Mouse (Mus musculus) forebrain, embryonic 16.5 days (tissue): ENCODE data around the gene Ptch2. TPM values are rescaled to one million over a fixed set of nuclear protein-coding genes. Genes with fewer than 3 reads are reported as not detected.

ENCODE experiments used
- ATAC-seq: fragments of 200-750 bp; cut with Nextera tagmentation; 2 replicates; pipeline ENCODE4 v1.8.0; 2017; ENCODE audit warnings: mild to moderate bottlenecking, moderate library complexity
- H3K27ac ChIP-seq: fragments of 300-500 bp; sonication (generic); 2 replicates; pipeline ENCODE4 v1.5.1; 2014; ENCODE audit warnings: low read length, control low read depth
- H3K27me3 ChIP-seq: fragments of 300-500 bp; sonication (generic); replicated peaks from 2 replicates; pipeline ENCODE4 v1.6.1; 2014; ENCODE audit warnings: low read length; ENCODE audit not compliant: control insufficient read depth, insufficient read depth
- H3K36me3 ChIP-seq: fragments of 300-500 bp; sonication (generic); 2 replicates; pipeline ENCODE4 v1.6.1; 2014; ENCODE audit not compliant: control insufficient read depth, insufficient read depth
- H3K4me1 ChIP-seq: fragments of 300-500 bp; sonication (generic); replicated peaks from 2 replicates; pipeline ENCODE4 v1.6.1; 2014; ENCODE audit warnings: low read length; ENCODE audit not compliant: control insufficient read depth, insufficient read depth
- H3K4me2 ChIP-seq: fragments of 300-500 bp; sonication (generic); 2 replicates; pipeline ENCODE4 v1.6.1; 2014; ENCODE audit warnings: mild to moderate bottlenecking, low read length, control low read depth
- H3K4me3 ChIP-seq: fragments of 300-500 bp; sonication (generic); replicated peaks from 2 replicates; pipeline ENCODE4 v1.5.1; 2014; ENCODE audit warnings: mild to moderate bottlenecking, low read length, control low read depth
- H3K9ac ChIP-seq: fragments of 300-500 bp; sonication (generic); replicated peaks from 2 replicates; pipeline ENCODE4 v1.6.1; 2014; ENCODE audit warnings: low read depth, low read length, control low read depth
- H3K9me3 ChIP-seq: fragments of 300-500 bp; sonication (generic); 2 replicates; pipeline ENCODE4 v1.6.1; 2016; ENCODE audit warnings: low read length; ENCODE audit not compliant: control insufficient read depth
- WGBS: fragments of 180-500 bp; shearing (Covaris S2); extraction: QIAGEN DNeasy Blood & Tissue Kit; methylation state at CpG from one replicate; pipeline ENCODE4 v1.1.7; 2014; 5-methylcytosine and 5-hydroxymethylcytosine counted together
- polyA plus RNA-seq: library from polyadenylated mRNA; unstranded; fragments of >200 nt; fragmentation: Nextera tagmentation; extraction: Ambion mirVana; gene quantifications from 2 replicates; pipeline ENCODE4 v1.2.1, GENCODE M21; 2015

Ptch2 gene
- polyA plus RNA-seq, 1 experiment from 2014 or later = 5.5 TPM

GRCm38 (mm10) chr4:117145248-117145647, 49.4 kb downstream of the Ptch2 start:
- H3K4me3 ChIP-seq = no peak overlapping the region
- no peaks in the 10 kb centered on the region for H3K27me3 ChIP-seq
- H3K9me3 ChIP-seq = no peaks in the 10 kb centered on the region
- H3K4me1 ChIP-seq = no peaks in the 10 kb centered on the region
- H3K27ac ChIP-seq = no peak overlapping the region
- H3K4me2 ChIP-seq = no peak overlapping the region
- no peak for ATAC-seq
- no peak overlapping the region for H3K9ac ChIP-seq
- peaks cover under 1% of the 10 kb centered on the region for H3K36me3 ChIP-seq
- WGBS = 95% methylated on average over 13 of the region's 13 CpGs

- ATAC-seq = no peak
- no peak overlapping the region for H3K9ac ChIP-seq
- H3K27me3 ChIP-seq = no peaks in the 10 kb centered on the region
- no peaks in the 10 kb centered on the region for H3K4me1 ChIP-seq
- H3K36me3 ChIP-seq = peaks cover 10% of the 10 kb centered on the region
- no peak overlapping the region for H3K4me2 ChIP-seq
- no peak overlapping the region for H3K4me3 ChIP-seq
- H3K9me3 ChIP-seq = no peaks in the 10 kb centered on the region
- no peak overlapping the region for H3K27ac ChIP-seq
- WGBS = 27% methylated on average over 15 of the region's 15 CpGs
These were observed 50.3 kb downstream of the Ptch2 start for GRCm38 (mm10) chr4:117146176-117146575.

DNA sequence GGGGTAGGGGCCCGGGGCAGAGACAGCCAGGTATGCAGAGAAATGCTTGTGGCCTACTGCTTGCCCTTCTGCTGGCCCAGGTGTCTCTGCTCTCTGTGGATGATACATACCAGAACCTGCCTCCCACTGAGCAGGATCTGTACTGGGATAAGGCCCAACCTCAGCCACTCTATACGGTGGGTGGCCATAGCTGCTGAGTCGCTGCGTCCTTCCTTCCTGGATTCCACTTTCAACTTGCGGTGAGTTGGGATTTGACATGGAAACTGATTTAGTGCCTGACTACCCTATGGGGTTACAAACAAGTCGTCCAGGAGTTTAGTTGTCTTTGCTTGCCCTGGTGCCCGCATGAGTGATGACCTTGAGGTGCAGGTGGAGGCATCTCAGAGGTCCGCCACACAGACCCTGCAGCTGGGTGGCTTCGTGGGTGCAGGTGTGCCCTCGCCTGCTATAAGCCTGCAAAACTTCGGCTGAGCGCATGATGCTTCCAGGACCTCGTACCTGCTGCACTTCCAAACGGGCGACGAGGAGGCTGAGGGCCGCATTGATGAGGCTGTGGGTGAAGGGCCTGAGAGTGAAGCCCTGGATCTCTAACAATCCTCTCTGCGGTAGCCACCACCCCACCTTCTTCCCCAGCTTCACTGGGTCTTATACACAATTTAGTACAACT, 52.3 kb downstream of the Ptch2 start:
- Histone ChIP-seq H3K9ac (no peak overlapping the region), H3K4me1 (no peaks in the 10 kb centered on the region), H3K4me2 (no peak overlapping the region), H3K9me3 (no peaks in the 10 kb centered on the region), H3K4me3 (no peak overlapping the region), H3K27ac (no peak overlapping the region), H3K27me3 (no peaks in the 10 kb centered on the region), H3K36me3 (peaks cover 26% of the 10 kb centered on the region)
- ATAC-seq = no peak; the same call in 1 of the 2 replicates
- WGBS = 87% methylated on average over 18 of the region's 18 CpGs

DNA sequence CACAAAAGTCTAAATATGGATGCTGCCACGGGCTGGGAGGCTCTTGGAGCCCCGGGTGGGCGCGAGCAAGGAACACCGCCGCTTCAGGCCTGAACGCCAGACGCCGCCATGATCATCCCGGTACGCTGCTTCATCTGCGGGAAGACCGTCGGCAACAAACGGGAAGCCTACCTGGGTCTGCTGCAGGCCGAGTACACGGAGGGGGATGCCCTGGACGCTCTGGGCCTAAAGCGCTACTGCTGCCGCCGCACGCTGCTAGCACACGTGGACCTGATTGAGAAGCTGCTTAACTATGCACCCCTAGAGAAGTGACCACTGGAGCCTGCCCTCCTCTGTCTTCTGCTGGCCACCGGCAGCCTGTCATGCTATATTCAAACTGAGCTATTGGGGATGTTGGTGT, 52.9 kb downstream of the Ptch2 start:
- Histone ChIP-seq H3K9me3 (no peaks in the 10 kb centered on the region), H3K27ac (no peak overlapping the region), H3K4me3 (no peak overlapping the region), H3K27me3 (no peaks in the 10 kb centered on the region), H3K9ac (no peak overlapping the region), H3K4me2 (no peak overlapping the region), H3K36me3 (peaks cover 32% of the 10 kb centered on the region), H3K4me1 (no peaks in the 10 kb centered on the region)
- peak; percentile 24; the same call in 1 of the 2 replicates for ATAC-seq
- 66% methylated on average over 24 of the region's 24 CpGs for WGBS

DNA sequence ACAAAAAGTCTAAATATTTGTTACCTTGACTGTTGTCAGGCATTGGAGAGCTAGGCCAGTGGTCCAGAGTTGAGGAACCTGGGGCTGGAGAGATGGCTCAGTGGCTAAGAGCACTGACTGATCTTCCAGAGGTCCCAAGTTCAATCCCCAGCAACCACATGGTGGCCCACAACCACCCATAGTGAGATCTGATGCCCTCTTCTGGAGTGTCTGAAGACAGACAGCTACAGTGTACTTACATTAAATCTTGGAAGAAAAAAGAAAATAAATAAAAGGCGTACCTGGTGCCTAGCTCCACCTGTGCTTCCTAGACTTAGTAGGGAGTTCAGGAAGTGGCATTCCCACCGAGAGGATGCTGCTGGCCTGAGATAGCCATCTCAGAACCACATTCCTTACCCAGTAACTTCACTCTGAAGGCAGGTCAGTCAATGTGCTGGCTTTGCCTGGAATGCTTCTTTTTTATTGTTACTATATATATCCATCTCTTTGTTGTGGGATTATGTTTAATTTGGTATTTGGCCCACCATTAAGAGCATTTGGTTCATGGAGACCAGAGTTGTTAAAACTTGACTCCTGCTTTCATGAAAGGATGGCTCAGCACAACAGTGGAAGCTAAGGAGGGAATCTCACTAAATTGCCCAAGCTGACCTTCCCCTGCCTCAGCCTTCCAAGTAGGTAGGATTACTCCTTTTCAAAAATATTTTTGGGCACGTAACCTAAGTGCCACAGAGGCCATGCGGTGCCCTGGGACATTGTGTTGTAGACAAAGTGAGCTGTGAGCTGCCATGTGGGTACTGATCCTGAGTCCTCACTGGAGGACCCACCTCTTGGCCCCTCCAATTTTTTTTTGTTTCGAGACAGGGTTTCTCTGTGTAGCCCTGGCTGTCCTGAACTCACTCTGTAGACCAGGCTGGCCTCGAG, 53.7 kb downstream of the Ptch2 start:
- Histone ChIP-seq H3K27ac (no peak overlapping the region), H3K27me3 (no peaks in the 10 kb centered on the region), H3K4me3 (no peak overlapping the region), H3K9me3 (no peaks in the 10 kb centered on the region), H3K4me1 (peaks cover 5% of the 10 kb centered on the region; the same call in 1 of the 2 replicates), H3K9ac (no peak overlapping the region), H3K36me3 (peaks cover 35% of the 10 kb centered on the region), H3K4me2 (no peak overlapping the region)
- no peak for ATAC-seq
- WGBS = 83% methylated on average over 6 of the region's 6 CpGs

GRCm38 (mm10) chr4:117150212-117150733, 54.4 kb downstream of the Ptch2 start:
- no peak overlapping the region for H3K27ac ChIP-seq
- H3K9me3 ChIP-seq = no peaks in the 10 kb centered on the region
- H3K36me3 ChIP-seq = peaks cover 35% of the 10 kb centered on the region
- 88% methylated on average over 6 of the region's 6 CpGs for WGBS
- ATAC-seq = no peak
- no peak overlapping the region for H3K4me3 ChIP-seq
- no peaks in the 10 kb centered on the region for H3K27me3 ChIP-seq
- H3K4me1 ChIP-seq = peaks cover 11% of the 10 kb centered on the region; the same call in 1 of the 2 replicates
- no peak overlapping the region for H3K4me2 ChIP-seq
- no peak overlapping the region for H3K9ac ChIP-seq

- H3K36me3 ChIP-seq = peaks cover 35% of the 10 kb centered on the region
- H3K4me2 ChIP-seq = no peak overlapping the region
- WGBS = 76% methylated on average over 1 of the region's 1 CpGs
- no peak overlapping the region for H3K27ac ChIP-seq
- peaks cover 11% of the 10 kb centered on the region; the same call in 1 of the 2 replicates for H3K4me1 ChIP-seq
- H3K27me3 ChIP-seq = no peaks in the 10 kb centered on the region
- no peak overlapping the region for H3K4me3 ChIP-seq
- no peak for ATAC-seq
- H3K9me3 ChIP-seq = no peaks in the 10 kb centered on the region
- H3K9ac ChIP-seq = no peak overlapping the region
These were observed 55.5 kb downstream of the Ptch2 start for GRCm38 (mm10) chr4:117151416-117151815.

DNA sequence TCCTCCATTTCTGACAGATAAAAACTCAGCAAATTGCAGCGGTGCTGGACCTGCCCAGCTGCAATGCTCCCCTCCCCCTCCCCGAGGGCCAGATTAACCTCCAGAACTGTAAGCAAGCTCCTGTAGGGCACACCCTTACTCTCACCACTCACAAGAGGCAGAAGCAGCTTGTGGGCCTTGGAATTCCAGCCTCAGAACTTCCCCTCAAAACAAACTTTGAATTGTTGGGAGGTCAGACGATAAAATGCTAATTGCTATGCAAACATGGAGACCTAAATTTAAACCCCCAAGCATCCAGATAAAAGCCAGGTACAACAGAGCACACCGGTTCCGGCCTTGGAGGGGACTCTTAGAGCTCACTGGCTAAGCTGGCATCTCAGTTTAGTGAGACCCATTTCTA, 56.8 kb downstream of the Ptch2 start:
- Histone ChIP-seq H3K36me3 (peaks cover 35% of the 10 kb centered on the region), H3K4me1 (peaks cover 11% of the 10 kb centered on the region; the same call in 1 of the 2 replicates), H3K4me3 (no peak overlapping the region), H3K27me3 (no peaks in the 10 kb centered on the region), H3K9me3 (no peaks in the 10 kb centered on the region), H3K9ac (no peak overlapping the region), H3K4me2 (no peak overlapping the region), H3K27ac (no peak overlapping the region)
- no peak for ATAC-seq
- WGBS = 86% methylated on average over 5 of the region's 5 CpGs
